Mouse (Mus musculus): ENCODE measurements around the gene Olfr140. TPM values are rescaled to one million over a fixed set of nuclear protein-coding genes. Genes with fewer than 3 reads are reported as not detected.

Gene Olfr140
- not detected in 2 replicates for polyA plus RNA-seq (2012; rRNA removed)

- TF ChIP-seq CTCF (IDR thresholded peaks at IDR 0.05; ENCODE audit: borderline replicate concordance, extremely low read depth, insufficient read depth, insufficient read length) (no peak), POLR2A (IDR thresholded peaks at IDR 0.05; ENCODE audit: borderline replicate concordance, extremely low read depth, insufficient read depth, insufficient read length, poor library complexity, severe bottlenecking) (no peak)
- DNase-seq (ENCODE audit: low read depth) = no peak
These were observed at the start of gene Olfr140 for GRCm38 (mm10) chr2:90063494-90063893. Gene Olfr140 (minus strand): TSS chr2:90063594.

DNA sequence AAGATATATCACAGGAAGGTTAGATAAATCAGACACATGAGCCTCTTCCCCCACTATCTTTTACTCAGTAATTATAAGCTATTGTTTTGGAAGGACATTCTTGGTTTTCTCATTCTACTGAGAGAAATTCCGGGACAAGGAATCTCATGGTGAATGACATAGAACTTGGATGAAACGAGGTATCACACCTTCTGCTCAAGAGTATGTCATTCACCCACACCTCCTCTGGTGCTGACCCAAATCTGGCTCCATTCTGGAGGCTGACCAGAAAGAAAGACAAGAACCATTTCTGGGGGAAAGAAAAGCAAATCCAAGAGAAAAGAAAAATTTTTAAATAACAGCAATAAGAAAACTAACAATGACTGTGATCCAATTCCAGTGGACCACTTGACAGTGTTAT is 6.7 kb upstream of the Olfr140 start:
- DNase-seq (ENCODE audit: low read depth) = no peak
- TF ChIP-seq CTCF (IDR thresholded peaks at IDR 0.05; ENCODE audit: borderline replicate concordance, extremely low read depth, insufficient read depth, insufficient read length) = no peak
- no peak for TF ChIP-seq POLR2A (IDR thresholded peaks at IDR 0.05; ENCODE audit: borderline replicate concordance, extremely low read depth, insufficient read depth, insufficient read length, poor library complexity, severe bottlenecking)

DNA sequence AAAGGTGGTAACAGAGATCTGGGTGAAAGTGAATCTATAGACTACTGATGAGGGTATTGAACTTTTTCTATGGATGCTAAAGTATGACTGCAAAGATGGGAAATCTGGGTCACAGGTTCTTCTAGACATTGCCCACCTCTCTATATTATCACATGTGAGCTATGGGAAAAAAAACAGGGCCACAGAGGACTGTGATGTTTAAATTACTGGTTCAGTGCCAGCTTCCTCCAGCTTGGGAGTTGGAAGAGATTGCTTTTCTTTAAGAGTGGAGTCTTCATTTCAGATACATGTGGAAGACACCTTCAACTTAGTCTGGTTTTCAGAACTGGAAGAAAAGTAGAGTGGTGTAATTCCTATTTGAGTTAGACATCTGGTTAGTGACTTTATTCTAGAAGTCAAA is 28.4 kb downstream of the Olfr140 start, which contains the start of gene Olfr1265:
TSS of gene Olfr1265 (plus strand) at position 301 of the 400 bp plus-strand sequence.
- TF ChIP-seq POLR2A (IDR thresholded peaks at IDR 0.05; ENCODE audit: borderline replicate concordance, extremely low read depth, insufficient read depth, insufficient read length, poor library complexity, severe bottlenecking) (no peak), CTCF (IDR thresholded peaks at IDR 0.05; ENCODE audit: borderline replicate concordance, extremely low read depth, insufficient read depth, insufficient read length) (no peak)
- DNase-seq (ENCODE audit: low read depth) = no peak

- TF ChIP-seq CTCF (IDR thresholded peaks at IDR 0.05; ENCODE audit: borderline replicate concordance, extremely low read depth, insufficient read depth, insufficient read length) (no peak), POLR2A (IDR thresholded peaks at IDR 0.05; ENCODE audit: borderline replicate concordance, extremely low read depth, insufficient read depth, insufficient read length, poor library complexity, severe bottlenecking) (no peak)
- DNase-seq (ENCODE audit: low read depth) = no peak
These were observed 37.9 kb downstream of the Olfr140 start, which contains the start of gene Olfr1264 for GRCm38 (mm10) chr2:90025477-90025876. Gene Olfr1264 (minus strand): TSS chr2:90025577.

GRCm38 (mm10) chr2:90011831-90012230 is 51.6 kb downstream of the Olfr140 start, which contains the start of gene Olfr1263:
Gene Olfr1263 (plus strand): TSS chr2:90012131.
- no peak for DNase-seq (ENCODE audit: low read depth)

DNA sequence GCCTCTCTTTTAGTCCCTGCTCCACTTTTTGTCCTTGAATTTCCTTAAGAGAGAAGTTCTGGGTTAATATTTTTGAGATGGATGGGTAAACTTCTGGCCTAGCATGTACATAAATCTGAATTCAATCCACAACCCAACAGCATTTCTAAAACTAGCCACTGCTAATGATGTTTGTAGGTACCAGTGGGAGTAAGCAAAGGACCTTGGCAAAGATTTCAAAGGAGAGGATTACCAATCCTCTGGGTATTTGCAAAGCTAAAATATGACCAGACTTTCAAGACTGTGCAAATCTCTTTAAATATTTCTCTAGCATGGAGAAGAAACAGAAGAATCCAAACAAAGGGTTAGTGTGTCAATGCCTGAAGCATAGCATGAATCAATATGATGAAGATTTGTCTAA is 63.5 kb downstream of the Olfr140 start, which contains the start of gene Olfr1262:
TSS of gene Olfr1262 (plus strand) at position 301 of the 400 bp plus-strand sequence.
- DNase-seq (ENCODE audit: low read depth) = peak; percentile 3
- no peak for TF ChIP-seq CTCF (IDR thresholded peaks at IDR 0.05; ENCODE audit: borderline replicate concordance, extremely low read depth, insufficient read depth, insufficient read length)
- TF ChIP-seq POLR2A (IDR thresholded peaks at IDR 0.05; ENCODE audit: borderline replicate concordance, extremely low read depth, insufficient read depth, insufficient read length, poor library complexity, severe bottlenecking) = no peak

More at GRCm38 (mm10) chr2:90011831-90012230, 51.6 kb downstream of the Olfr140 start, which contains the start of gene Olfr1263:
- TF ChIP-seq CTCF (IDR thresholded peaks at IDR 0.05; ENCODE audit: borderline replicate concordance, extremely low read depth, insufficient read depth, insufficient read length) = no peak

Other genes with a start within 250 kb of the Olfr140 start
- gene Olfr1256, start 222.0 kb downstream of the Olfr140 start, polyA plus RNA-seq (2012; rRNA removed) = not detected in 2 replicates
- 0.07 and 0.13 TPM in 2 replicates for gene Olfr48, start 215.4 kb downstream of the Olfr140 start, polyA plus RNA-seq (2012; rRNA removed)
- not detected in 2 replicates for gene Olfr1257, start 185.2 kb downstream of the Olfr140 start, polyA plus RNA-seq (2012; rRNA removed)
- not detected in 2 replicates for gene Olfr1258, start 136.3 kb downstream of the Olfr140 start, polyA plus RNA-seq (2012; rRNA removed)
- gene Olfr1259, start 114.9 kb downstream of the Olfr140 start, polyA plus RNA-seq (2012; rRNA removed) = not detected in 2 replicates
- gene Olfr1260, start 89.3 kb downstream of the Olfr140 start, polyA plus RNA-seq (2012; rRNA removed) = not detected in 2 replicates
- gene Olfr1261, start 72.4 kb downstream of the Olfr140 start, polyA plus RNA-seq (2012; rRNA removed) = not detected in 2 replicates
- not detected in 2 replicates for gene Olfr1262, start 63.4 kb downstream of the Olfr140 start, polyA plus RNA-seq (2012; rRNA removed)
- not detected in 2 replicates for gene Olfr1263, start 51.5 kb downstream of the Olfr140 start, polyA plus RNA-seq (2012; rRNA removed)
- gene Olfr1264, start 38.0 kb downstream of the Olfr140 start, polyA plus RNA-seq (2012; rRNA removed) = not detected in 2 replicates
- not detected in 2 replicates for gene Olfr1265, start 28.3 kb downstream of the Olfr140 start, polyA plus RNA-seq (2012; rRNA removed)
- not detected in 2 replicates for gene Olfr1269, start 57.8 kb upstream of the Olfr140 start, polyA plus RNA-seq (2012; rRNA removed)
- gene Olfr32, start 78.7 kb upstream of the Olfr140 start, polyA plus RNA-seq (2012; rRNA removed) = not detected in 2 replicates
- not detected in 2 replicates for gene Olfr1270, start 89.5 kb upstream of the Olfr140 start, polyA plus RNA-seq (2012; rRNA removed)
- not detected in 2 replicates for gene Olfr1506, start 160.9 kb upstream of the Olfr140 start, polyA plus RNA-seq (2012; rRNA removed)
- gene Olfr142, start 194.0 kb upstream of the Olfr140 start, polyA plus RNA-seq (2012; rRNA removed) = not detected in 2 replicates
- not detected in 2 replicates for gene Olfr1271, start 207.4 kb upstream of the Olfr140 start, polyA plus RNA-seq (2012; rRNA removed)
- gene Olfr1272, start 229.2 kb upstream of the Olfr140 start, polyA plus RNA-seq (2012; rRNA removed) = not detected in 2 replicates

Measured in brain, embryonic 14.5 days (tissue).